Mouse (Mus musculus): ENCODE measurements around the gene Rpl38.

Gene Rpl38

GRCm38 (mm10) chr11:114679582-114679981, 11.3 kb downstream of the Rpl38 start:
- DNase-seq (ENCODE audit: low read depth, low spot score) = no peak

GRCm38 (mm10) chr11:114680291-114680690, 12.0 kb downstream of the Rpl38 start:
- DNase-seq (ENCODE audit: low read depth, low spot score) = no peak

GRCm38 (mm10) chr11:114681054-114681453, 12.7 kb downstream of the Rpl38 start:
- no peak for DNase-seq (ENCODE audit: low read depth, low spot score)

GRCm38 (mm10) chr11:114682321-114682900, 14.1 kb downstream of the Rpl38 start:
- no peak for DNase-seq (ENCODE audit: low read depth, low spot score)

GRCm38 (mm10) chr11:114683029-114683721, 14.9 kb downstream of the Rpl38 start:
- peak; percentile 92 for DNase-seq (ENCODE audit: low read depth, low spot score)

- peak; percentile 93 for DNase-seq (ENCODE audit: low read depth, low spot score)
Measured at GRCm38 (mm10) chr11:114683722-114684621, 15.6 kb downstream of the Rpl38 start.

GRCm38 (mm10) chr11:114684627-114685373, 16.5 kb downstream of the Rpl38 start:
- no peak for DNase-seq (ENCODE audit: low read depth, low spot score)

- no peak for DNase-seq (ENCODE audit: low read depth, low spot score)
Measured at GRCm38 (mm10) chr11:114685526-114686040, 17.3 kb downstream of the Rpl38 start.

GRCm38 (mm10) chr11:114686221-114686959, 18.1 kb downstream of the Rpl38 start:
- DNase-seq (ENCODE audit: low read depth, low spot score) = no peak

GRCm38 (mm10) chr11:114687574-114688188, 19.4 kb downstream of the Rpl38 start:
- DNase-seq (ENCODE audit: low read depth, low spot score) = no peak

GRCm38 (mm10) chr11:114688729-114689128, 20.4 kb downstream of the Rpl38 start:
- no peak for DNase-seq (ENCODE audit: low read depth, low spot score)

GRCm38 (mm10) chr11:114690192-114690591, 21.9 kb downstream of the Rpl38 start:
- DNase-seq (ENCODE audit: low read depth, low spot score) = no peak

- DNase-seq (ENCODE audit: low read depth, low spot score) = peak; percentile 40
Measured at GRCm38 (mm10) chr11:114691454-114692182, 23.3 kb downstream of the Rpl38 start.

- DNase-seq (ENCODE audit: low read depth, low spot score) = peak; percentile 85
Measured at GRCm38 (mm10) chr11:114692601-114693000, 24.3 kb downstream of the Rpl38 start.

- no peak for DNase-seq (ENCODE audit: low read depth, low spot score)
Measured at GRCm38 (mm10) chr11:114693456-114693855, 25.1 kb downstream of the Rpl38 start.

GRCm38 (mm10) chr11:114694451-114694850, 26.1 kb downstream of the Rpl38 start:
- DNase-seq (ENCODE audit: low read depth, low spot score) = no peak

GRCm38 (mm10) chr11:114698496-114698895, 30.2 kb downstream of the Rpl38 start:
- DNase-seq (ENCODE audit: low read depth, low spot score) = no peak

GRCm38 (mm10) chr11:114699511-114699910, 31.2 kb downstream of the Rpl38 start:
- DNase-seq (ENCODE audit: low read depth, low spot score) = peak; percentile 52

GRCm38 (mm10) chr11:114702311-114702995, 34.1 kb downstream of the Rpl38 start:
- DNase-seq (ENCODE audit: low read depth, low spot score) = no peak

Data from ZHBTc4 (cell line).